Mouse (Mus musculus) embryonic facial prominence, embryonic 11.5 days (tissue): ENCODE data around the gene Cmtm6. TPM values are rescaled to one million over a fixed set of nuclear protein-coding genes. Genes with fewer than 3 reads are reported as not detected.

Source experiments
- ATAC-seq: fragments of 200-750 bp; cut with Nextera tagmentation; replicated peaks from 2 replicates; pipeline ENCODE4 v1.8.0; 2017; ENCODE audit warnings: low read depth; ENCODE audit not compliant: insufficient number of reproducible peaks, low FRiP score, low TSS enrichment
- DNase-seq: peaks from one replicate; pipeline ENCODE4 v3.0.0-alpha.2; 2015; ENCODE audit warnings: low spot score
- H3K27ac ChIP-seq: fragments of 300-500 bp; sonication (generic); replicated peaks from 2 replicates; pipeline ENCODE4 v1.5.1; 2014; ENCODE audit warnings: mild to moderate bottlenecking, low read depth, low read length, control low read depth
- H3K27me3 ChIP-seq: fragments of 300-500 bp; sonication (generic); 2 replicates; pipeline ENCODE4 v1.6.1; 2014; ENCODE audit warnings: mild to moderate bottlenecking, low read length, moderate library complexity, mixed read lengths; ENCODE audit not compliant: control insufficient read depth, insufficient read depth
- H3K36me3 ChIP-seq: fragments of 300-500 bp; sonication (generic); replicated peaks from 2 replicates; pipeline ENCODE4 v1.6.1; 2014; ENCODE audit warnings: low read depth, mild to moderate bottlenecking, low read length, moderate library complexity, mixed read lengths; ENCODE audit not compliant: control insufficient read depth, insufficient read depth
- H3K4me1 ChIP-seq: fragments of 300-500 bp; sonication (generic); 2 replicates; pipeline ENCODE4 v1.6.1; 2014; ENCODE audit warnings: low read length, mixed read lengths; ENCODE audit not compliant: control insufficient read depth, insufficient read depth
- H3K4me2 ChIP-seq: fragments of 300-500 bp; sonication (generic); 2 replicates; pipeline ENCODE4 v1.6.1; 2014; ENCODE audit warnings: low read depth, mild to moderate bottlenecking, control low read depth, low read length, moderate library complexity
- H3K4me3 ChIP-seq: fragments of 300-500 bp; sonication (generic); 2 replicates; pipeline ENCODE4 v1.5.1; 2014; ENCODE audit warnings: low read depth, low read length, control low read depth
- H3K9ac ChIP-seq: fragments of 300-500 bp; sonication (generic); replicated peaks from 2 replicates; pipeline ENCODE4 v1.6.1; 2014; ENCODE audit warnings: mild to moderate bottlenecking, control low read depth, low read length
- H3K9me3 ChIP-seq: fragments of 300-500 bp; sonication (generic); replicated peaks from 2 replicates; pipeline ENCODE4 v1.6.1; 2016; ENCODE audit warnings: mild to moderate bottlenecking, low read length, inconsistent platforms, mixed read lengths; ENCODE audit not compliant: control insufficient read depth
- WGBS: fragments of 180-500 bp; shearing (Covaris S2); extraction: QIAGEN DNeasy Blood & Tissue Kit; methylation state at CpG from one replicate; pipeline ENCODE4 v1.1.7; 2014; 5-methylcytosine and 5-hydroxymethylcytosine counted together
- polyA plus RNA-seq: library from polyadenylated mRNA; unstranded; fragments of >200 nt; fragmentation: Nextera tagmentation; extraction: Ambion mirVana; gene quantifications from 2 replicates; pipeline ENCODE4 v1.2.1, GENCODE M21; 2014

The Cmtm6 gene
- polyA plus RNA-seq, 1 experiment from 2014 or later, result 30.0 TPM

DNA sequence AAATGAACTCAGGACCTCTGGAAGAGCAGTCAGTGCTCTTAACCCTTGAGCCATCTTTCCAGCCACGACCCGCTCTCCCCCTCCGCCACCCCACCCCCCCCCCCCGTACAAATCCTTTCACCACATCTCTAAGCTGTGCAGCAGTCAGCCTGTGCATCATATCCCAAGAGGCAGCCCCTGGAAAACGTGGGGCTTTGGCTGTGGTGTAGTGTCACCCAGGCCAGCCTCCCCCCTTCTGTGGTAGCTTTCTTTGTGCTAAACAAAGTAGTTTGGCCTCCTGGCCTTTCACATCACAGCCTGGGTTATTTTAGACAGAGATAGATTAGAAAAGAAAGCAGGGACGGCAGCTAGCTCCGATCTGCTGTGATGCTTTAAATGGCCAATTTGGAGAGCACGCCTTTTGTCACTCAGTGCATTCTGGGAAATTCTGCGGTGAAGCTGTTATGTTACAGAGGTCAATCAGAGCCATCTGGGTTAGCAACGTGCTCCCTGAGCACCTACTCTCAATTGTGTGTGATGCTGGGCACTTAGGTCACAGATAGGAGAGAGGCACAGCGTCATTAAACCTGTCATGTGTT is 65.6 kb downstream of the Cmtm6 start:
- Histone ChIP-seq H3K4me3 (no peak overlapping the region), H3K27me3 (no peaks in the 10 kb centered on the region), H3K36me3 (no peaks in the 10 kb centered on the region), H3K4me1 (no peaks in the 10 kb centered on the region), H3K4me2 (no peak overlapping the region), H3K9ac (no peak overlapping the region), H3K27ac (no peak overlapping the region), H3K9me3 (no peaks in the 10 kb centered on the region)
- no peak for ATAC-seq
- peak; percentile 25 for DNase-seq
- WGBS, result 32% methylated on average over 9 of the region's 11 CpGs

DNA sequence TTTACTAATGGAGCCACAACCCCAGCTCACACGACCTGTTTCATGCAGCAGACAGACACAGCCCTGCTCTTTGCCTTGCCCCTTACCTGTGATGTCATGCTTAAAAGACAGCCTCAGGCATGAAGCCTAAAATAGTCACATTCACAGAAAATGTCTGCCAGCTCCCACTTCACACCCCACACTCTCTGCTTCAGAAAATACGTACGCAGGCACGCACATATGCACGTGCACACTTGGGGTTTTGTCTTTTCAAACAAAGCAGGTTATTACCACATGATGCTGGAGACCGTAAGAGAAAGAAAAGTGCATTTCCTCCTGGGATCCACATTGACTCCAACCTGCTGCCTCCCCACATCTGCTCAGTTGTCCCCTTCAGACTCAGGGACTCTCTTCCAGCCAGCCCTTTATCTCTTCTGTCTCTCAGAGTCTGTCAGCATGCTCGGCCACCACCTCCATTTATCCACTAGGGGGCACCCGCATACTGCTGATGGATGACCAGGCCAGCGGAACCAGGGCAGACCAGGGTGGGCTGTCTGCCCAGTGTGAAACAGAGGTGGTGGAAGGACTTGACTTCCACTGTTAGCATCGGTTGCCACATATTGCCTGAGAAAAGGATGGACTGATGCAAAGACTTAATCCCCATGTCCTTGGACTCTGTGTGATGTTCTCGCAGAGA is 66.6 kb downstream of the Cmtm6 start:
- WGBS, result 54% methylated on average over 11 of the region's 11 CpGs

DNA sequence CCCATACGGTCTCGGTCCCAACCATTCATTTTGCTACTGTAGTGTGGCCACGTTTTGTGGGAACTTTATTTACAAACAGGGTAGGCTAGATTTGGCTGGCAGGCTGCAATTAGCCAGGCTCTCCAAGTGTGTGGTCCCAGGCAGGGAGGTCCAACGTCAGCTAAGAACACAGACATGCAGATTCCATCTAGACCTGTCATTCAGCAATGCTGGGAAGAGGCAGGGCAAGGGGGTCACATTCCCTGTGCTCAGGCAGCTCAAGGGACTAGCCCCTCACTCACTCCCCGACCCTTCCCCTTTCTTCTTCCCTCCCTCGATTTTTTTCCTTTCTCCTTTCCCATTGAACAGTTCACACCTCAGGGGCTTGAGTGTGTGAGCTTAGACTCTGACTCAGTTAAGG is 67.9 kb downstream of the Cmtm6 start:
- H3K4me2 ChIP-seq, result no peak overlapping the region
- H3K4me3 ChIP-seq, result no peak overlapping the region
- no peaks in the 10 kb centered on the region for H3K9me3 ChIP-seq
- no peaks in the 10 kb centered on the region for H3K27me3 ChIP-seq
- H3K4me1 ChIP-seq, result no peaks in the 10 kb centered on the region
- peak; percentile 49 for DNase-seq
- 23% methylated on average over 6 of the region's 6 CpGs for WGBS
- ATAC-seq, result no peak
- H3K36me3 ChIP-seq, result no peaks in the 10 kb centered on the region
- H3K9ac ChIP-seq, result no peak overlapping the region
- no peak overlapping the region for H3K27ac ChIP-seq

More for the DNA sequence above, 66.6 kb downstream of the Cmtm6 start:
- H3K36me3 ChIP-seq, result no peaks in the 10 kb centered on the region
- H3K4me1 ChIP-seq, result no peaks in the 10 kb centered on the region
- H3K27me3 ChIP-seq, result no peaks in the 10 kb centered on the region
- no peak overlapping the region for H3K27ac ChIP-seq
- peak; percentile 53 for ATAC-seq
- no peak overlapping the region for H3K4me2 ChIP-seq
- no peak overlapping the region for H3K4me3 ChIP-seq
- H3K9ac ChIP-seq, result no peak overlapping the region
- peak; percentile 91 for DNase-seq
- no peaks in the 10 kb centered on the region for H3K9me3 ChIP-seq

Other genes starting within 250 kb of the Cmtm6 start
- not detected in 2 replicates for gene Ccr4, start 226.2 kb upstream of the Cmtm6 start, polyA plus RNA-seq
- not detected in 2 replicates for gene C130032M10Rik, start 215.4 kb upstream of the Cmtm6 start, polyA plus RNA-seq
- gene Trim71, start 166.7 kb upstream of the Cmtm6 start, polyA plus RNA-seq, result 1.9 and 2.2 TPM in 2 replicates
- gene Cnot10, start 90.9 kb upstream of the Cmtm6 start, polyA plus RNA-seq, result 72.8 and 76.4 TPM in 2 replicates
- 67.8 TPM in 2 replicates for gene Dync1li1, start 42.3 kb upstream of the Cmtm6 start, polyA plus RNA-seq
- gene Cmtm7, start 50.7 kb downstream of the Cmtm6 start, polyA plus RNA-seq, result 64.6 and 75.0 TPM in 2 replicates
- gene Cmtm8, start 113.0 kb downstream of the Cmtm6 start, polyA plus RNA-seq, result 17.3 and 19.3 TPM in 2 replicates
- gene Gpd1l, start 202.9 kb downstream of the Cmtm6 start, polyA plus RNA-seq, result 7.6 and 10.0 TPM in 2 replicates
- 0.90 and 0.92 TPM in 2 replicates for gene Osbpl10, start 247.5 kb downstream of the Cmtm6 start, polyA plus RNA-seq